In genomic region chr5:64691406-64692100, GRCm38 (mm10) we compare ENCODE assay signal across 30 mouse cellular contexts.
DNase-seq lines count a peak whose midpoint lies in the region; ATAC-seq and TF ChIP-seq lines count a peak whose summit lies in the region.
"Had no signal": no experiment of that assay in that cellular context is flagged by ENCODE, and none has a peak within 500 bp of the region (broad histone marks: within the 10 kb centered on the region; RNA-seq: fewer than 3 reads in every experiment).

No protein-coding gene starts in this region.

- H3K27me3 ChIP-seq in liver, embryonic 12.5 days (replicated peaks) = no peaks in the 10 kb centered on the region
- no peaks in the 10 kb centered on the region for H3K27me3 ChIP-seq in liver, postnatal 0 days (ENCODE audit: insufficient read depth, low read length)
- no peaks in the 10 kb centered on the region for H3K27me3 ChIP-seq in cerebellum, adult 2 months (ENCODE audit: control insufficient read depth, insufficient read depth, low read length)
- H3K27me3 ChIP-seq: CH12.LX; forebrain, embryonic 15.5 days; heart, embryonic 12.5 days; hindbrain, embryonic 13.5 days; limb, embryonic 12.5 days; neural tube, embryonic 15.5 days; Patski had no signal

- peaks cover 39% of the 10 kb centered on the region for H3K4me1 ChIP-seq in liver, embryonic 12.5 days
- H3K4me1 ChIP-seq in liver, postnatal 0 days (ENCODE audit: insufficient read depth) = 0 out of 2 replicates have a peak, but pooled peaks cover 3% of the 10 kb centered on the region
- H3K4me1 ChIP-seq in cerebellum, adult 2 months (ENCODE audit: control insufficient read depth, insufficient read depth, low read length) = no peaks in the 10 kb centered on the region
- H3K4me1 ChIP-seq: forebrain, embryonic 15.5 days; limb, embryonic 12.5 days; neural tube, embryonic 15.5 days had no signal

- H3K36me3 ChIP-seq in liver, embryonic 12.5 days = no peaks in the 10 kb centered on the region
- no peaks in the 10 kb centered on the region for H3K36me3 ChIP-seq in liver, postnatal 0 days (replicated peaks; ENCODE audit: insufficient read depth, low read length)
- H3K36me3 ChIP-seq: forebrain, embryonic 10.5 days; forebrain, embryonic 15.5 days; heart, embryonic 12.5 days; hindbrain, embryonic 13.5 days; limb, embryonic 12.5 days; neural tube, embryonic 15.5 days had no signal

- no peak overlapping the region for H3K4me3 ChIP-seq in liver, embryonic 12.5 days
- no peak overlapping the region for H3K4me3 ChIP-seq in liver, postnatal 0 days (ENCODE audit: low read depth, low read length)
- H3K4me3 ChIP-seq in cerebellum, adult 2 months (replicated peaks; ENCODE audit: insufficient read depth, low read depth, low read length) = no peak overlapping the region
- H3K4me3 ChIP-seq: forebrain, embryonic 10.5 days; forebrain, embryonic 15.5 days; heart, embryonic 12.5 days; hindbrain, embryonic 13.5 days; limb, embryonic 12.5 days; neural tube, embryonic 15.5 days had no signal

- H3K9ac ChIP-seq in liver, embryonic 12.5 days = 0 out of 2 replicates have a peak overlapping the region, but pooled peaks have one; percentile 33
- H3K9ac ChIP-seq in liver, postnatal 0 days (replicated peaks) = no peak overlapping the region
- H3K9ac ChIP-seq: forebrain, embryonic 15.5 days; heart, embryonic 12.5 days; hindbrain, embryonic 13.5 days; limb, embryonic 12.5 days; neural tube, embryonic 15.5 days had no signal

- 0 out of 2 replicates have a peak, but pooled peaks cover 4% of the 10 kb centered on the region for H3K9me3 ChIP-seq in liver, embryonic 12.5 days (replicated peaks)
- H3K9me3 ChIP-seq in liver, postnatal 0 days (ENCODE audit: low read length) = no peaks in the 10 kb centered on the region
- H3K9me3 ChIP-seq: forebrain, embryonic 15.5 days had no signal

- TF ChIP-seq POLR2A in cerebellum, adult 2 months (IDR thresholded peaks at IDR 0.05; ENCODE audit: borderline replicate concordance, insufficient read depth, low read length) = no peak

- DNase-seq in heart, adult 11 months = peak; percentile 61
- DNase-seq in heart, adult 9 months (ENCODE audit: low spot score in 2 of 2) = no peak
- DNase-seq in liver, postnatal 0 days = no peak
- DNase-seq in cerebellum, adult 2 months = no peak
- no peak for DNase-seq in kidney, adult 9 months
- DNase-seq in urinary bladder, postnatal 4 days (ENCODE audit: low spot score in 2 of 2) = no peak
- DNase-seq: adrenal gland, postnatal 10 days; cerebellum, adult 11-12 months; cerebellum, postnatal 14 days; gastrocnemius, postnatal 25 days; heart, adult 18-20 months; heart, postnatal 4 days; kidney, postnatal 14 days; layer of hippocampus, adult 9-11 months; lung, adult 18-20 months; lung, postnatal 4 days; midbrain, embryonic 14.5 days; thymus, adult 2 months; thymus, postnatal 36 days had no signal

- ATAC-seq in liver, embryonic 12.5 days = no peak; the same call in 1 of the 2 replicates
- ATAC-seq in liver, postnatal 0 days = 0 out of 2 replicates have a peak, but pooled peaks have one; percentile 25
- ATAC-seq: forebrain, embryonic 15.5 days; intestine, postnatal 0 days; lung, postnatal 0 days; Patski had no signal

- no peak for TF ChIP-seq CTCF in liver, postnatal 0 days (IDR thresholded peaks at IDR 0.05; ENCODE audit: low read depth)
- no peak for TF ChIP-seq CTCF in cerebellum, adult 2 months (IDR thresholded peaks at IDR 0.05; ENCODE audit: borderline replicate concordance, insufficient read depth, low read depth, low read length)

- H3K4me2 ChIP-seq in liver, embryonic 12.5 days = peak overlapping the region; percentile 37; the same call in 1 of the 2 replicates
- no peak overlapping the region for H3K4me2 ChIP-seq in liver, postnatal 0 days (ENCODE audit: low read depth, low read length)
- H3K4me2 ChIP-seq: forebrain, embryonic 15.5 days; heart, embryonic 12.5 days; hindbrain, embryonic 13.5 days; limb, embryonic 12.5 days; neural tube, embryonic 15.5 days had no signal

- peak; percentile 81 for TF ChIP-seq EP300 in liver, postnatal 0 days (IDR thresholded peaks at IDR 0.05; ENCODE audit: low read depth)

- H3K27ac ChIP-seq in liver, embryonic 12.5 days = peak overlapping the region; percentile 81
- H3K27ac ChIP-seq in liver, postnatal 0 days (ENCODE audit: low read depth) = 0 out of 2 replicates have a peak overlapping the region, but pooled peaks have one; percentile 18
- no peak overlapping the region for H3K27ac ChIP-seq in cerebellum, adult 2 months (ENCODE audit: insufficient read depth, low read length)
- H3K27ac ChIP-seq: forebrain, embryonic 10.5 days; forebrain, embryonic 15.5 days; hindbrain, embryonic 13.5 days; limb, embryonic 12.5 days; neural tube, embryonic 15.5 days had no signal

- WGBS in liver, embryonic 12.5 days (ENCODE audit: insufficient replicate concordance) = 46% methylated on average over 8 of the region's 8 CpGs
- WGBS in liver, postnatal 0 days (ENCODE audit: insufficient replicate concordance) = 66% methylated on average over 8 of the region's 8 CpGs
- 97% methylated on average over 8 of the region's 8 CpGs for whole genome bisulfite sequencing in cerebellum, adult 2 months
